12 mouse cellular contexts compared by ENCODE assay signal in the genomic region with DNA sequence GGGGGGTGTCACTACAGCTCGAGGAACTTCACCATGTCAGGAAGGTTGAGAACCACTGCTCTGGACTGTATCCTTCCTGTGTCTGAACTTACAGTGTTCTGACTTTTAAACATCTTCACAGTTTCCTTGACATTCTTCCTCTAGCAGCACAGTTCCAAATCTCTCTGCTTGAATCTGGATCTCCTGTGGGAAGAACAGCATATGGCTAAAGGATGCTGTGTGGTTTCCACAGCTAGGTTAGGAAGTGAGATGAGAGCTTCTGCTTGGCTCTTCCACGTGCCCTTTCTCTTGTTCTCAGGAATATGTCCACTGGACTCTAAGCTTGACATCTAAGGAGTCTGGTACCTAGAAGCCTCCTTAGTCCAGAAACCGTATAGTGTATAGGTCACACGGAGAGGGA.
"Had no signal": no experiment of that assay in that cellular context is flagged by ENCODE, and none has a peak within 500 bp of the region (broad histone marks: within the 10 kb centered on the region; RNA-seq: fewer than 3 reads in every experiment).

No protein-coding gene starts in this region.

- H3K36me3 ChIP-seq: kidney, embryonic 15.5 days; limb, embryonic 13.5 days; midbrain, embryonic 12.5 days; neural tube, embryonic 13.5 days had no signal

- DNase-seq: kidney, adult 2 months; kidney, postnatal 14 days; left cerebral cortex, postnatal 4 days; lung, adult 18-20 months; right cerebral cortex, postnatal 14 days; thymus, postnatal 4 days had no signal

- H3K27me3 ChIP-seq: kidney, embryonic 15.5 days; limb, embryonic 13.5 days; midbrain, embryonic 12.5 days; neural tube, embryonic 13.5 days had no signal

- H3K4me3 ChIP-seq: kidney, embryonic 15.5 days; limb, embryonic 13.5 days; midbrain, embryonic 12.5 days; neural tube, embryonic 13.5 days had no signal

- H3K27ac ChIP-seq: kidney, embryonic 15.5 days; limb, embryonic 13.5 days; midbrain, embryonic 12.5 days; neural tube, embryonic 13.5 days had no signal

- H3K4me2 ChIP-seq: kidney, embryonic 15.5 days; limb, embryonic 13.5 days; midbrain, embryonic 12.5 days; neural tube, embryonic 13.5 days had no signal

- H3K4me1 ChIP-seq: kidney, embryonic 15.5 days; midbrain, embryonic 12.5 days had no signal

- H3K9ac ChIP-seq: kidney, embryonic 15.5 days; limb, embryonic 13.5 days; midbrain, embryonic 12.5 days; neural tube, embryonic 13.5 days had no signal

- H3K9me3 ChIP-seq: kidney, embryonic 15.5 days; limb, embryonic 13.5 days; midbrain, embryonic 12.5 days; neural tube, embryonic 13.5 days had no signal

- ATAC-seq: intestine, embryonic 16.5 days; midbrain, embryonic 16.5 days had no signal
